Mouse (Mus musculus) myocyte (in vitro differentiated cells): Measurements from ENCODE around the gene Prickle3.

Source experiments
- MYOD1 ChIP-seq, 3 experiments: IDR thresholded peaks; one replicate each; pipeline ENCODE4 v1.6.1; 2011; ENCODE audit warnings: control low read depth in 2 of 3, low read depth in 2 of 3, mild to moderate bottlenecking in 2 of 3, moderate library complexity in 1 of 3; ENCODE audit not compliant: insufficient read length in 2 of 3, control insufficient read depth in 1 of 3
- MYOG ChIP-seq, 3 experiments: IDR thresholded peaks; one replicate each; pipeline ENCODE4 v1.6.1; 2011; ENCODE audit warnings: control low read depth in 2 of 3, low read depth in 2 of 3, mild to moderate bottlenecking in 2 of 3; ENCODE audit not compliant: insufficient read length in 2 of 3, control insufficient read depth in 1 of 3, insufficient read depth in 1 of 3
- USF1 ChIP-seq: IDR thresholded peaks from one replicate; pipeline ENCODE4 v1.6.1; 2011; ENCODE audit warnings: low read depth, mild to moderate bottlenecking, control low read depth, moderate library complexity

- TF ChIP-seq MYOD1 (IDR thresholded peaks at IDR 0.05; ENCODE audit: control insufficient read depth in 1 of 3, insufficient read length in 2 of 3, low read depth in 2 of 3): no peak
- TF ChIP-seq USF1: no peak
- no peak for TF ChIP-seq MYOG (IDR thresholded peaks at IDR 0.05; ENCODE audit: control insufficient read depth in 1 of 3, insufficient read depth in 1 of 3, insufficient read length in 2 of 3, low read depth in 2 of 3)
These were observed 31.3 kb downstream of the Prickle3 start for GRCm38 (mm10) chrX:7688321-7688720.
